In genomic region chr2:167344871-167345507, GRCm38 (mm10) we compare ENCODE assay signal across 13 mouse cellular contexts. TPM values are rescaled to one million over a fixed set of nuclear protein-coding genes. Genes with fewer than 3 reads are reported as not detected.
A peak's percentile ranks its signal among the peaks of the same experiment; 100 is the strongest.
DNase-seq lines count a peak whose midpoint lies in the region; TF ChIP-seq lines count a peak whose summit lies in the region.
"Had no signal": no experiment of that assay in that cellular context is flagged by ENCODE, and none has a peak within 500 bp of the region (broad histone marks: within the 10 kb centered on the region; RNA-seq: fewer than 3 reads in every experiment).

No protein-coding gene starts in this region.

- TF ChIP-seq POLR2A in ES-Bruce4 (IDR thresholded peaks at IDR 0.05; ENCODE audit: insufficient read depth, low read length): no peak

- H3K27ac ChIP-seq in gastrocnemius, adult 2 months: no peak overlapping the region
- no peak overlapping the region for H3K27ac ChIP-seq in left cerebral cortex, adult 2 months
- H3K27ac ChIP-seq in ES-Bruce4 (ENCODE audit: insufficient read depth, low read length) (no peak overlapping the region), macrophage (peak overlapping the region; percentile 55)
- H3K27ac ChIP-seq: embryonic facial prominence, embryonic 12.5 days; lung, embryonic 15.5 days had no signal

- no peak for DNase-seq in gastrocnemius, adult 2 months
- DNase-seq in gastrocnemius, postnatal 10 days: no peak
- DNase-seq in left cerebral cortex, adult 2 months (ENCODE audit: extremely low spot score in 1 of 2, low spot score in 2 of 2): no peak
- no peak for DNase-seq in left cerebral cortex, adult 18-20 months (ENCODE audit: low spot score in 2 of 2)
- no peak for DNase-seq in testis, postnatal 10 days (ENCODE audit: low spot score)
- no peak for DNase-seq in layer of hippocampus, postnatal 10 days (ENCODE audit: low spot score in 2 of 2)
- DNase-seq: adrenal gland, adult 2 months; cerebellum, adult 11 months; thymus, postnatal 25 days had no signal

- no peak overlapping the region for H3K4me3 ChIP-seq in gastrocnemius, adult 2 months
- no peak overlapping the region for H3K4me3 ChIP-seq in left cerebral cortex, adult 2 months
- no peak overlapping the region for H3K4me3 ChIP-seq in ES-Bruce4 (ENCODE audit: low read depth, low read length)
- peak overlapping the region; percentile 11; the same call in 1 of the 2 replicates for H3K4me3 ChIP-seq in macrophage (ENCODE audit: inconsistent target)
- H3K4me3 ChIP-seq: embryonic facial prominence, embryonic 12.5 days; lung, embryonic 15.5 days had no signal

- H3K79me2 ChIP-seq in macrophage (ENCODE audit: inconsistent target): peaks cover 85% of the 10 kb centered on the region

- H3K9me3 ChIP-seq in ES-Bruce4 (replicated peaks; ENCODE audit: control insufficient read depth, insufficient read depth, low read length, poor library complexity, severe bottlenecking): no peaks in the 10 kb centered on the region
- H3K9me3 ChIP-seq: embryonic facial prominence, embryonic 12.5 days; lung, embryonic 15.5 days had no signal

- 22% methylated on average over 5 of the region's 5 CpGs for WGBS in macrophage (ENCODE audit: missing documents)

- H3K36me3 ChIP-seq in ES-Bruce4 (ENCODE audit: control insufficient read depth, insufficient read depth, low read length, poor library complexity, severe bottlenecking) (no peaks in the 10 kb centered on the region), macrophage (ENCODE audit: inconsistent target) (no peaks in the 10 kb centered on the region; the same call in 1 of the 2 replicates)
- H3K36me3 ChIP-seq: embryonic facial prominence, embryonic 12.5 days had no signal

- peaks cover 5% of the 10 kb centered on the region for H3K4me1 ChIP-seq in ES-Bruce4 (ENCODE audit: control insufficient read depth, insufficient read depth, low read length)

- no peak for TF ChIP-seq EP300 in ES-Bruce4 (IDR thresholded peaks at IDR 0.05; ENCODE audit: insufficient read depth, low read depth, low read length)

- peak; percentile 49 for TF ChIP-seq CTCF in gastrocnemius, adult 2 months (IDR thresholded peaks at IDR 0.05)
- TF ChIP-seq CTCF in left cerebral cortex, adult 2 months (IDR thresholded peaks at IDR 0.05): peak; percentile 52
- TF ChIP-seq CTCF in ES-Bruce4 (IDR thresholded peaks at IDR 0.05; ENCODE audit: low read depth, low read length): peak; percentile 12

- intact Hi-C loops in gastrocnemius, adult 2 months (cut with DNase I): loop anchor here (5.0 kb wide), 2 partner anchors 33 to 72 kb away; no protein-coding TSS in a partner anchor
- intact Hi-C loops in left cerebral cortex, adult 2 months (cut with DNase I): loop anchor here (1.0 kb wide), 1 partner anchor 72 kb away; no protein-coding TSS in a partner anchor

- H3K27me3 ChIP-seq in ES-Bruce4 (ENCODE audit: control insufficient read depth, insufficient read depth, low read length, poor library complexity, severe bottlenecking): peaks cover 1% of the 10 kb centered on the region; the same call in 1 of the 2 replicates
- H3K27me3 ChIP-seq: embryonic facial prominence, embryonic 12.5 days; lung, embryonic 15.5 days had no signal

- no peak overlapping the region for H3K9ac ChIP-seq in ES-Bruce4 (ENCODE audit: low read depth, poor library complexity, severe bottlenecking)
- H3K9ac ChIP-seq: embryonic facial prominence, embryonic 12.5 days; lung, embryonic 15.5 days had no signal

RNA-seq across cellular contexts. Expression of gene B4galt5, which starts 4.0 kb away (rescaled TPM):
- 10 to 100 TPM in 1 of 2 experiments, 1 to 10 TPM in 1; 7.8 to 10.6 TPM for total RNA-seq in gastrocnemius, adult 2 months (2021)
- 10 to 100 TPM; 21.1 to 26.0 TPM for total RNA-seq in gastrocnemius, postnatal 10 days (2021)
- 10 to 100 TPM; 49.7 to 50.2 TPM for total RNA-seq in left cerebral cortex, adult 2 months (2021)
- 10 to 100 TPM; 54.3 to 54.8 TPM for total RNA-seq in left cerebral cortex, adult 18-20 months (2021)
- polyA plus RNA-seq in ES-Bruce4 (2011; ENCODE audit: insufficient read depth, insufficient read length, low read depth, missing spikeins): 23.9 and 30.5 TPM in 2 replicates
- 100 to 1,000 TPM; 105 to 608 (median 250) TPM for total RNA-seq in macrophage (2018; cell fraction: chromatin; rRNA removed)
- 100 to 1,000 TPM in 24 of 26 experiments, 10 to 100 TPM in 2; 82.2 to 467 (median 135) TPM for total RNA-seq in macrophage (2018; cell fraction: cytosol; rRNA removed)
- 100 to 1,000 TPM; 170 to 581 (median 315) TPM for total RNA-seq in macrophage (2018; cell fraction: nucleus; rRNA removed)
- polyA plus RNA-seq in macrophage (2018): 64.6 to 115 TPM (median 81.1 TPM) in 3 replicates
- 10 to 100 TPM; 72.7 to 76.9 TPM for total RNA-seq in layer of hippocampus, postnatal 10 days (2021)
